Mouse (Mus musculus): Measurements from ENCODE around the gene Fosb.

Fosb gene

GRCm38 (mm10) chr7:19309884-19310641, at the start of gene Fosb:
TSS of gene Fosb (minus strand) at chr7:19310051.
- peak; percentile 98 for DNase-seq (ENCODE audit: low read depth)

- peak; percentile 88 for DNase-seq (ENCODE audit: low read depth)
These were observed 49.5 kb upstream of the Fosb start, which contains the start of the genes Cd3eap and Ppp1r13l for GRCm38 (mm10) chr7:19359299-19359891. TSS of gene Cd3eap (minus strand) at chr7:19359483. TSS of gene Ppp1r13l (plus strand) at chr7:19359749.

GRCm38 (mm10) chr7:19358634-19359033, 48.8 kb upstream of the Fosb start:
- DNase-seq (ENCODE audit: low read depth), result peak; percentile 22

- DNase-seq (ENCODE audit: low read depth), result no peak
These were observed 47.8 kb upstream of the Fosb start for GRCm38 (mm10) chr7:19357381-19358375.

GRCm38 (mm10) chr7:19356311-19356710, 46.5 kb upstream of the Fosb start:
- no peak for DNase-seq (ENCODE audit: low read depth)

- DNase-seq (ENCODE audit: low read depth), result no peak
These were observed 45.1 kb upstream of the Fosb start for GRCm38 (mm10) chr7:19354991-19355390.

GRCm38 (mm10) chr7:19350221-19350620, 40.4 kb upstream of the Fosb start:
- DNase-seq (ENCODE audit: low read depth), result no peak

GRCm38 (mm10) chr7:19349188-19349915, 39.5 kb upstream of the Fosb start:
- no peak for DNase-seq (ENCODE audit: low read depth)

- DNase-seq (ENCODE audit: low read depth), result peak; percentile 99
These were observed 35.2 kb upstream of the Fosb start for GRCm38 (mm10) chr7:19344938-19345471.

GRCm38 (mm10) chr7:19344237-19344847, 34.5 kb upstream of the Fosb start, which contains the start of gene Ercc1:
TSS of gene Ercc1 (plus strand) at chr7:19344778.
- DNase-seq (ENCODE audit: low read depth), result no peak

GRCm38 (mm10) chr7:19343210-19343808, 33.5 kb upstream of the Fosb start:
- peak; percentile 93 for DNase-seq (ENCODE audit: low read depth)

- DNase-seq (ENCODE audit: low read depth), result peak; percentile 93
These were observed 32.7 kb upstream of the Fosb start for GRCm38 (mm10) chr7:19342481-19343027.

GRCm38 (mm10) chr7:19341761-19342409, 32.0 kb upstream of the Fosb start:
- peak; percentile 77 for DNase-seq (ENCODE audit: low read depth)

GRCm38 (mm10) chr7:19341250-19341649, 31.4 kb upstream of the Fosb start:
- DNase-seq (ENCODE audit: low read depth), result no peak

GRCm38 (mm10) chr7:19338596-19338995, 28.7 kb upstream of the Fosb start:
- peak; percentile 82 for DNase-seq (ENCODE audit: low read depth)

- DNase-seq (ENCODE audit: low read depth), result peak; percentile 83
These were observed 28.2 kb upstream of the Fosb start for GRCm38 (mm10) chr7:19338060-19338459.

- DNase-seq (ENCODE audit: low read depth), result no peak
These were observed 27.3 kb upstream of the Fosb start for GRCm38 (mm10) chr7:19337122-19337521.

- peak; percentile 42 for DNase-seq (ENCODE audit: low read depth)
These were observed 25.7 kb upstream of the Fosb start for GRCm38 (mm10) chr7:19335583-19335982.

GRCm38 (mm10) chr7:19332709-19333352, 23.0 kb upstream of the Fosb start:
- peak; percentile 89 for DNase-seq (ENCODE audit: low read depth)

All from NIH3T3 (cell line).